Comparison of ENCODE assay signal across 8 mouse cellular contexts in the genomic region with DNA sequence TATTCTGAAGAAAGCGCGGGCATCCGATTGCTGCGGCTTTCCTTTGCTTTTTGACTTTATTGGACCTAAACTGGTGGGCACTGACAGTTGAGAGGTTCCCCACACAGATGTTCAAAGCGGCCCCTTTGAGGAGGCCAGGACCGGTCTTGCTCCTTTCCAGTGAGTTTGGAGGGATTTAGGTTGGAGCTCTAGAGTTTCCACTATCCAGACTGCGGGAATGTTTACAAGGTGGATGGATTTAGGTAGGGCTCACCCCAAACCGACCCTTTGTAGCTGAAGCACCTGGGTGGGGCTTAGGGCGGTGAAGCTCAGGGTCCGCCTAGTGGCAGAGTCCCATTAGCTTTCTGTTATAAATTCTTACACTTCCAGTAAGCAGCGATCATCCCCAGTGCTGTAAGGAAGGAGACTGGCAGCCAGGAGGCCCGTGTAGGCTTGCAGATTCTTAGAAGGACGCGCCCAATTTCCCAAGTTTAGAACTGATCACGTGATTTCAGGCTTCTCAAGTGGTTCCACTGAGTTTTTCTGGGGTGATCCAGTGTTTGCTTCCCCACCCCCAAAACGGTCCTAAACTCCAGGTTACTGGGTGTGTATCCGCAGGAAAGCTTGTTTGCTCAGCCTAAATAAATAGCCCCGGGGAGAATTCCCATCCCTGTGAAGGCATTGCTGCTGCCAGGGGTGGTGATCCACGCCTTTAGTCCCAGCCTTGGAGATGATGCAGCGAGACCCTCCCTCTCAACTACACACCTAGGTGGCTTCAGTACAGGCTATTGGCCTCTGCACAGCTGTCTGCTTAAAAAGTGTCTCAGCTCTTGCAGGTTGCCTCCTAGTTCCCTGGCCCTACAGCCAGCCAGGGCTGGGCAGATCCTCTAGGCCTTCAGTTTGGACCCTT. TPM values are rescaled to one million over a fixed set of nuclear protein-coding genes. Genes with fewer than 3 reads are reported as not detected.
DNase-seq lines count a peak whose midpoint lies in the region; ATAC-seq lines count a peak whose summit lies in the region.

No protein-coding gene starts in this region.

- ATAC-seq in embryonic facial prominence, embryonic 13.5 days (ENCODE audit: insufficient number of reproducible peaks, insufficient read depth, low FRiP score, low TSS enrichment, low read depth): no peak
- ATAC-seq in hematopoietic stem cell, adult 5-6 weeks (replicated peaks in 1 of 2; ENCODE audit: insufficient read depth in 1 of 2, low FRiP score in 2 of 2, low TSS enrichment in 1 of 2, low read depth in 1 of 2, poor library complexity in 2 of 2, severe bottlenecking in 2 of 2): peak; percentile 57 to 89
- ATAC-seq in limb, embryonic 12.5 days (ENCODE audit: insufficient number of reproducible peaks, insufficient read depth, low FRiP score, low TSS enrichment, low read depth): 0 out of 2 replicates have a peak, but pooled peaks have one; percentile 11
- peak; percentile 10; the same call in 1 of the 2 replicates for ATAC-seq in midbrain, embryonic 11.5 days (ENCODE audit: low FRiP score)

- H3K36me3 ChIP-seq in embryonic facial prominence, embryonic 13.5 days: peaks cover 31% of the 10 kb centered on the region
- peaks cover 41% of the 10 kb centered on the region for H3K36me3 ChIP-seq in limb, embryonic 12.5 days
- H3K36me3 ChIP-seq in midbrain, embryonic 11.5 days (ENCODE audit: control insufficient read depth, insufficient read depth, low read length): peaks cover 8% of the 10 kb centered on the region; the same call in 1 of the 2 replicates

- peaks cover 26% of the 10 kb centered on the region for H3K4me1 ChIP-seq in embryonic facial prominence, embryonic 13.5 days
- peaks cover 21% of the 10 kb centered on the region for H3K4me1 ChIP-seq in limb, embryonic 12.5 days (replicated peaks)
- H3K4me1 ChIP-seq in midbrain, embryonic 11.5 days (ENCODE audit: control insufficient read depth, insufficient read depth, low read length): peaks cover 12% of the 10 kb centered on the region

- H3K9me3 ChIP-seq in embryonic facial prominence, embryonic 13.5 days: no peaks in the 10 kb centered on the region
- no peaks in the 10 kb centered on the region for H3K9me3 ChIP-seq in limb, embryonic 12.5 days
- H3K9me3 ChIP-seq in midbrain, embryonic 11.5 days (ENCODE audit: control insufficient read depth, low read length): no peaks in the 10 kb centered on the region

- H3K27ac ChIP-seq in embryonic facial prominence, embryonic 13.5 days: peak overlapping the region; percentile 66
- H3K27ac ChIP-seq in limb, embryonic 12.5 days: peak overlapping the region; percentile 69; the same call in 1 of the 2 replicates
- no peak overlapping the region for H3K27ac ChIP-seq in midbrain, embryonic 11.5 days (ENCODE audit: low read depth, low read length)

- peak overlapping the region; percentile 90 for H3K4me2 ChIP-seq in embryonic facial prominence, embryonic 13.5 days
- H3K4me2 ChIP-seq in limb, embryonic 12.5 days: peak overlapping the region; percentile 90
- H3K4me2 ChIP-seq in midbrain, embryonic 11.5 days: peak overlapping the region; percentile 57

- peak overlapping the region; percentile 93 for H3K9ac ChIP-seq in embryonic facial prominence, embryonic 13.5 days
- peak overlapping the region; percentile 85 for H3K9ac ChIP-seq in limb, embryonic 12.5 days (replicated peaks)
- peak overlapping the region; percentile 83 for H3K9ac ChIP-seq in midbrain, embryonic 11.5 days (ENCODE audit: low read length)

- H3K4me3 ChIP-seq in embryonic facial prominence, embryonic 13.5 days: peak overlapping the region; percentile 84
- H3K4me3 ChIP-seq in limb, embryonic 12.5 days (replicated peaks): peak overlapping the region; percentile 98
- H3K4me3 ChIP-seq in midbrain, embryonic 11.5 days (ENCODE audit: low read depth, low read length): peak overlapping the region; percentile 95

- 13% methylated on average over 20 of the region's 20 CpGs for WGBS in embryonic facial prominence, embryonic 13.5 days
- 13% methylated on average over 20 of the region's 20 CpGs for WGBS in limb, embryonic 12.5 days
- 18% methylated on average over 20 of the region's 20 CpGs for WGBS in midbrain, embryonic 11.5 days

- DNase-seq in ovary, postnatal 36 days (ENCODE audit: low spot score): peak; percentile 37
- no peak for DNase-seq in ovary, postnatal 14 days (ENCODE audit: low spot score)
- DNase-seq in midbrain, embryonic 11.5 days (ENCODE audit: low spot score, missing footprints): peak; percentile 92
- peak; percentile 36 to 51 for DNase-seq in thymus, adult 18-20 months
- no peak for DNase-seq in left cerebral cortex, postnatal 25 days (ENCODE audit: low spot score in 2 of 2)

- H3K27me3 ChIP-seq in embryonic facial prominence, embryonic 13.5 days: no peaks in the 10 kb centered on the region
- no peaks in the 10 kb centered on the region for H3K27me3 ChIP-seq in limb, embryonic 12.5 days
- no peaks in the 10 kb centered on the region for H3K27me3 ChIP-seq in midbrain, embryonic 11.5 days (ENCODE audit: control insufficient read depth, insufficient read depth, low read length)

- intact Hi-C loops in left cerebral cortex, postnatal 25 days (cut with DNase I): loop anchor here (5.0 kb wide), 1 partner anchor 44 kb away; no protein-coding TSS in a partner anchor

RNA-seq across cellular contexts. Expression of gene Map1lc3b, which starts 1.3 kb away (rescaled TPM):
- 206 and 242 TPM in 2 replicates for polyA plus RNA-seq in embryonic facial prominence, embryonic 13.5 days (2015; fragmentation: Nextera tagmentation; extraction: Ambion mirVana)
- total RNA-seq in hematopoietic stem cell, adult 5-6 weeks (2017): 121 and 148 TPM in 2 replicates
- polyA plus RNA-seq in limb, embryonic 12.5 days (2016; fragmentation: Nextera tagmentation; extraction: Ambion mirVana): 186 and 190 TPM in 2 replicates
- 282 and 283 TPM in 2 replicates for polyA plus RNA-seq in midbrain, embryonic 11.5 days (2014; fragmentation: Nextera tagmentation; extraction: Ambion mirVana)
- total RNA-seq in left cerebral cortex, postnatal 25 days (2021): 100 to 1,000 TPM; 180 to 191 TPM

RNA-seq across cellular contexts. Expression of gene Fbxo31, which starts 12.8 kb away (rescaled TPM):
- 17.6 and 22.1 TPM in 2 replicates for polyA plus RNA-seq in embryonic facial prominence, embryonic 13.5 days (2015; fragmentation: Nextera tagmentation; extraction: Ambion mirVana)
- total RNA-seq in hematopoietic stem cell, adult 5-6 weeks (2017): 6.9 and 8.0 TPM in 2 replicates
- 19.4 and 19.7 TPM in 2 replicates for polyA plus RNA-seq in limb, embryonic 12.5 days (2016; fragmentation: Nextera tagmentation; extraction: Ambion mirVana)
- 11.0 and 16.3 TPM in 2 replicates for polyA plus RNA-seq in midbrain, embryonic 11.5 days (2014; fragmentation: Nextera tagmentation; extraction: Ambion mirVana)
- total RNA-seq in left cerebral cortex, postnatal 25 days (2021): 10 to 100 TPM; 90.3 to 91.6 TPM

RNA-seq across cellular contexts. Expression of gene 1700018B08Rik, which starts 47.3 kb away (rescaled TPM):
- not detected in 2 replicates for polyA plus RNA-seq in embryonic facial prominence, embryonic 13.5 days (2015; fragmentation: Nextera tagmentation; extraction: Ambion mirVana)
- total RNA-seq in hematopoietic stem cell, adult 5-6 weeks (2017): not detected in 2 replicates
- not detected in 2 replicates for polyA plus RNA-seq in limb, embryonic 12.5 days (2016; fragmentation: Nextera tagmentation; extraction: Ambion mirVana)
- not detected in 2 replicates for polyA plus RNA-seq in midbrain, embryonic 11.5 days (2014; fragmentation: Nextera tagmentation; extraction: Ambion mirVana)
- not detected for total RNA-seq in left cerebral cortex, postnatal 25 days (2021)

Comparison
In these comparisons a context has a peak if more than half of its experiments do, and no peak if none do; other contexts are left out.
1. DNase-seq: peak in ovary, postnatal 36 days (single experiment), midbrain, embryonic 11.5 days (single experiment) and thymus, adult 18-20 months (2 of 2); none in ovary, postnatal 14 days (single experiment) and left cerebral cortex, postnatal 25 days (0 of 2).
2. Peak in every context shown above with its lines, with median percentiles within 50 percentile points of each other: H3K4me2 ChIP-seq, H3K4me3 ChIP-seq and H3K9ac ChIP-seq.